Mouse (Mus musculus) frontal cortex, adult 2 months (tissue): ENCODE data around the gene Igf2bp3. TPM values are rescaled to one million over a fixed set of nuclear protein-coding genes. Genes with fewer than 3 reads are reported as not detected.

Source experiments
- DNase-seq, 2 experiments: peaks; one replicate each; pipeline ENCODE4 v3.0.0; 2022; ENCODE audit warnings: low spot score in 1 of 2; ENCODE audit errors: extremely low spot score in 1 of 2
- polyA plus RNA-seq: library from polyadenylated mRNA; depleted of rRNA; stranded (reverse); fragments of >200 nt; gene quantifications from 2 replicates; pipeline ENCODE4 v1.2.3, GENCODE M21; 2012

Gene Igf2bp3
- polyA plus RNA-seq, 1 experiment, result 0.06 TPM

DNA sequence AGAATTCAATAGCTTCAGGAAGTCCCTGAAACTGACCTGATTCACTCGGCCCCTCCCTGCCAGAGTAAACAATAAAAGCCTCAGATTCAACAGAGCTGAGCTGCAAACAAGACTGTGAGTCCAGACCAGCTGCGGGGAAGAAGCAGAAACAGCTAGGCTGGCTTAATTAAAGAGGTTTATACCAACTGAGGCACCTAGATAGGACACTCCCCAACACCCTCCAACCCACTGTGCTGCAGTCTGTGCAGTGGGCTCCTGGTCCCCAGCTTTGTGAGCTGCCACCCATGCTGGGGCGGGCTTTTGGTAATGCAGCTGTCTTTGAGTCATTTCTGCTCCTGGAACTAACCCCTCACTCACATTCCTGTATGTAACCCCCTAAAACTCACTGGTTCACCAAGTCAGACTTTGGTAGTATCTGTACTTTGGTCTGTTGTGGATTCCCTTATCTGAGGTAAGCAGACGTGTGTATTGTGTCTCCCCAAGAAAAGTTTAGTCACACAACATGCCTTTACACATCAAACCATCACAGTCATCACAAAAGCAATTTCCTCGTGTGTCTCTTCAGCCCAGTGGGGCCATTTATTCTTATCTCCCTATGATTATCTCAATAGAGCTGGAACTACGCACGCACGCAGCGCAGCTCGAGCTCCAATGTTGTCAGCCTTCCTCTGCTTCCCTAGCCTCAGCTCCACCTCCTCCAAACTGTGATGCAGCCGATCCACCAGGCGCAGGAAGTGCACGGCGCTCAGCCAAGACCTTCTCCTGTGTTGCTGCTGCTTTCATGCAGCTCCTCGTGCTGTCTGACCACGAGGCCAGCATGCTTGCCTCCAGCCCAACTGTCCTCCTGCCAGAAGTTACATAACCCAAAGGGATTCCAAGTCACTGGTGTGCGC lies 76.4 kb downstream of the Igf2bp3 start:
- DNase-seq, result no peak

DNA sequence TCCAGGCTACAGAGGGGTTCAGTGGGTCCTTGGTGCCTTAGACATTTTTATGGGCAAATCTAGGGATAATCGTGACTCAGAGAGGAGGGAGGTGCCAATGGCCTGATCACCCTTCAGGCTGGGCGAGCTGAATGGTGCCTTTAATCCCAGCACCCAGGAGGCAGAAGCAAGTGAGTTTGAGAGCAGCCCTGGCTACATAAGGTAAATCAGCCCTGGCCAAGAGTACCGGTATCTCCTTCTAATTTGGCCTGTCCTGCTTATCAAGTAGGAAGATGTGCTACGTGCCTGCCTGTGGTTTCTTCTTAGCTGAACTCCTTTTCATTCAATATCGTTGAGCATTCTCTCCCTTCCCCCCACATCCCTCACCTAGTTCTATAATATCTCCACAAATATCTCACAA lies 78.0 kb downstream of the Igf2bp3 start:
- no peak for DNase-seq

DNA sequence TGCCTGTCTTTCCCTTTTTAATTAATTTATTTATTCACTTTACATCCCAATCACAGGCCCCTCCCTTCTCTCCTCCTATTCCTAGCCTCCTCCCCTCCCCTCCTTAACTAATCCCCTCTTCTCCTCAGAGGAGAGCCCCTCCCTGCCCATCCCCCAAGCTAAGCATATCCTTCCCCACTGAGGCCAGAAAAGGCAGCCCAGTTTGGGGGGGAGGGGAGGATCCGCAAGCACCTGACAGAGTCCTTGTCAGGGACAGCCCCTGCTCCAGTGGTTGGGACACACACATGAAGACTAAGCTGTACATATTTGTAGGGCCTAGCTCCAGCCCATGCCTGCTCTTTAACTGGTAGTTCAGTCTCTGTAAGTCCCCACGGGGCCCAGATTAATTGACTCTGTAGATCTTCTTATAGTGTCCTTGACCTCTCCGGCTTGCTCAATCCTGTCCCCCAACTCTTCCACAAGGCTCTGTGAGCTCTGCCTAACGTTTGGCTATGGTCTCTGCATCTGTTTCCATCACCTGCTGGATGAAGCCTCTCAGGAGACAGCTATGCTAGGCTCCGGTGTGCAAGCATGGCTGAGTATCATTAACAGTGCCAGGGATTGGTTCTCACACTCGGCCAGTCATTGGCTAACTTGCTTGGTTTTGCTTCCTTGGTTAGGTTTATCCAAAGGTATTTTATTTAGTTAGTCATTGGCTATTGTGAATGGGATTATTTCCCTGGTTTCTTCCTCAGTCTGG lies 82.2 kb downstream of the Igf2bp3 start:
- DNase-seq, result no peak

DNA sequence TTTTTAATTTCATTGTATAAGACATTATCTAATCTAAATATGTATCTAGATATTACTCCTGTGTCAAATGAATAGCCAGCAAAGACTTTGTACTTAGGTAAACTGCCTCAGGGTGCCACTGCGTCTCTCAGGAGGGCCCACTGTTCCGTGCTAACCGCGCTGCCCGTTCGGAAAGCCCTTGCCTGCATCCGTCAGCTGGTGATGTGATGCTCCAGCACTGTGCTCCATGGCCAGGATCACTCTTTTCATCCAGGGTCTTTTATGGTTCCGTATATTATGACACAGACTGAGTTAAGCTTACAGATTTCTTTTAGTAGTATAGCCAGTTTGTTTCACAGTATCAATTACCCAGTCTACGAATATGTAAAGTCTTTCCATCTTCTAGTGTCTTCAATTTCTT lies 82.9 kb downstream of the Igf2bp3 start:
- no peak for DNase-seq

DNA sequence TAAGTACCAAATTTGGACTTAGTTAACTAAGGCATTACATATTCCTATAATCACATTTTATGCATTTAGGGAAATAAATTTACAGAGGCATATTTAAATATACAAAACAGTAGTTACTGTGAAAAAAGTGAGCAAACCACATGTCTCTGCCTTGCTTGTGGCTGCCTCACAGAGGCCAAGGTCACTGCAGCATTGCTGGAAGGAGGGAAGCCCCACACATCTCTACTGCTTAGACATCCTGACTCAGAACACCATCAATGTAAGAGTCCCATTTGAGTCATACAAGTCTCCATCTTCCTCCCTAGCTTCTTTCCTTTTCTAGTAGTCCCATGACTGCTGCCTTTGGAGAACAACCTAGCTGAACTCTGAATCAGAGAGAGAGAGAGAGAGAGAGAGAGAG lies 84.4 kb downstream of the Igf2bp3 start:
- DNase-seq, result no peak

DNA sequence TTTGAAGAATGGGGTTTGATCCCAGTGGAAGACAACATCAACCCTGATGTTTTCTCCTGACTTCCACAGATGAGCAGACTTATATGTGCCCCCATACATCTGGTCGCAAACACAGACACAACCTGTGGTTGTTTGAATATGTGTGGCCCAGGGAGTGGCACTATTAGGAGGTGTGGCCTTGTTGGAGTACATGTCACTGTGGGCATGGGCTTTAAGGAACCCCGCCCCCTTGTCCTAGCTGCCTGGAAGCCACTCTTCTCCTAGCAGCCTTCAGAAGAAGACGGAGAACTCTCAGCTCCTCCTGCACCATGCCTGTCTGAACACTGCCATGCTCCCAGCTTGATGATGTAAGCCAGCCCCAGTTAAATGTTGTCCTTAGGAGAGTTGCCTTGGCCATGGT lies 94.4 kb downstream of the Igf2bp3 start:
- no peak for DNase-seq

DNA sequence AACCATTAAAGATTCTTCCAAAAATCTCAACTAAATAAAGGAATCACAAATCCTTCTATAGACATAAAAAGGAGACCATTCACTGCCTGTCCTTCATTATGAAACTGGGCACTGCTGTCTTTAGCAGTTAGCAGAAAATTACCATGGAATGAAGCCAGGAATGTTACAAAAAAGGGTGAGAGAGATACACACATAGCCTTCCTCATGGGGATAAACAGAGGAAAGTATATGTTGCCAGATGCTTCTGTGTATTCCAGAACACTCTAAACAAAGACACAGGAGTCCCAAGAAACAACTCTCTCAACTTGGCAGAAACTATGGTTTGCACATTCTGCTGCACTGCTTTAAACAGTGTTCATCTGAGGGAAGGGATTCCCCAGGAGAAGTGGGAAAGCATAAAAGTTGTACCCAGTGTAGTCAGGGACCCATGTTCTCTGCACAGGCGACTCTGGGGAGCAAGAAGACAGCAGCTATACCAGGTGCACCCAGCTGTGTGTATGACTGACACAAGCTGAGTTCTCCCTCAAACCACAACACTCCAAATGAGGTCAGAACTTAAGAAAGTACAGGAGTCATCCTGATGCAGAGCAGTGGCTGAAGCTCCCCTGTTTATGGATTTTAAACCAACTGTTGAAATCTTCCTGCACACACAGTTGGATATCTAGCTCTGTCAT lies 95.2 kb downstream of the Igf2bp3 start:
- no peak for DNase-seq

DNA sequence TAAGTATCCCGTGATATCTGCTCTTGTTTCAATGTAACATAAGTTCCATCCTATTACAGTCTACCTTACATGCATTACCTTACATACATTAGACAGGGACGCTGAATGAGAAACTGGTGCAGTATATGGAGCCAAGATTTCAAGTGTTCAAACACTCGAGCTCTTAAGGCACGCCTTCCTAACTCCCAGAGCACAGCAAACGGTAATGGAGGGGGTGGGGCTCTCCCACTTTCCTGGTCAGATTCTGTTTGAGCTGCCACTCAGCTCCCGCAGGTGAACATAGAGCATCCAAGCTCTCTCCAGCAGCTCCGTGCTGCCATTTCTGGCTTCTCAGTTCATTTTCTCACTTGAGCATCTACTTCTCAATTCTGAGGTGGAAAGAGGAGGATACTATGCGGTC lies 96.3 kb downstream of the Igf2bp3 start:
- DNase-seq, result no peak

DNA sequence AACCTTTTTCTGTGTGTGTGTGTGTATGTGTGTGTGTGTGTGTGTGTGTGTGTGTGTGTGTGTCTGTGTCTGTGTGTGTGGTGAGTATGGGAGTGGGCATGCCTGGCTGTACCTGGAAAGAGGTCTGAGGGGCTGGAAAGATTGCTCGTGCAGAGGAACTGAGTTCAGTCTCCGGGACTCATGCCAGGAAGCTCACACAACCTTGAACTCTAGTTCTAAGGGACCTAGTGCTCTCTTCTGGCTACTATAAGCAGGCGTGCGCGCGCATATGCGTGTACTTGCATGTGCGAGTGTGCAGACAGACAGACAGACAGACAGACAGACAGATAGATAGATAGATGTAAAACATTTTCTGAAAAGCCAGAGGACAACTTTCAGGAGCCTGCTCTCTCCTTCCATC lies 98.5 kb downstream of the Igf2bp3 start:
- DNase-seq, result no peak

DNA sequence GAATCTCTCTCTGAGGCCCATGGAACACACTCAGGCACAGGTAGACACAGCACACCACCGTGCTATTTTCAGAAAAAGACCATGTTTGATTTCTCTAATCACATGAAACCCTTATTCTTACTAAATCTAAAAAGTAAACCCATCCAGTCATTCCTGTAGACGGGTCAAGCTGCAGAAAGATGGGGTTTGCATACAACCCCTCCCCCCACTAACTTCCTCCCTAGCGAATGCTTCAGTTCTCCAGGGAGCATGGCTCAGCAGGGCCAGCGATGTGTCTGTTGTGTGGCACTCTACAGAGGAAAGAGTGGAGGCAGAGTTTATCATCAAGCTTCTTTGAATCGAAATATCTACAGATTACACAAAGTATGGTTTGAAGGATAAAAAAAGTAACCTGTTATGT lies 99.2 kb downstream of the Igf2bp3 start:
- DNase-seq, result no peak

DNA sequence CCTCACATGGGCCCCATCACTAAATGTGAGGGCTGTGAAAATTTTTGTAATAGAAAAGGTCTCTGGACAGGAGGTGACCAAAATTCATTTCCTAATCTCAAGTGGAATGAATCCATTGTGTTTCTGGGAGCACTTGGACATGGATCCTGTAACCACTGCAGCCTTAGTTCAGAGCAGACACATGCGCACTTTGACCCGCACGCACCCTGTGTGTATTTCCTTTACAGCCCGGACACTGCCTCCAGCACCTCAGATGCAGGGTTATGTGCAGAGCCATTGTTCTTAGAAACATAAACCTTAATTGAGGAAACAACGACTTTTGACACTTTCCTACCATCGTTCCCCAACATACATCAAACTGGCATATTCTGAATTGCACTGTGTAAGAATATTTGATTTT lies 100.3 kb downstream of the Igf2bp3 start:
- no peak for DNase-seq

DNA sequence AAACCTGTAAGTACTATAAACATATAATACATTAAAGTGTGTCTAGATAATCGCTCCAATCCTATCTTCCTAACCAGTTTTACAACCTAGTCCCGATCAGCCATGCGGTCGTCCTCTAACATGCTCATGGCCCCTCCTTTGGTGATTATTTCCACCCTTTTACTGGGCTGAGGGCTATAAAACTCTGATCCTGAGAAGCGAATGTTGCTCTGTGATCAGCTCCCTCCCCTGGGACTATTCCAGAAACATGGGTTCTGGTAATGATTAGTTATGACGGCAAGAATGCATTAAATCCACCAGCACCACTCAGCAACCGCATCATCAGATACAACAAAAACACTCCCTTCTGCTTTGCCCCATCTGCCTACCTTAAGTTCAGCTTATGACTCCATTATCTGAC lies 100.9 kb downstream of the Igf2bp3 start:
- no peak for DNase-seq

DNA sequence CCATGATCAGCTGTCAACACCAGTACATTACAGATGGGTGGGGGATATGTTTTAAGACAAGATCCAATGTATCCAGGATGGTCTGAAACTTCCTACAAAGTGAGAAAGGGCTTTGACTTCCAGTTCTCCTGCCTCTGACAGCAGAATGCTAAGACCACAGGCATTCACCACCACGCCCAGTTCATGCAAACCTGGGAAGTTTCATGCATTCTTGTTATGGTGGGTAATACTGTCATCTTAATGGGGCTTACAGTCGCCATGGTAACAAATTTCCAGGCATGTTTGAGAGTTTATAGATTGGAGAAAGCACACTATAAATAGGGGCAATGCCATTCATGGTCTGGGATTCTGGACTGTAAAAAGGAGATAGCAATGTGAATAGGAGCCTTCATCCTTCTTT lies 105.6 kb downstream of the Igf2bp3 start:
- DNase-seq, result no peak

DNA sequence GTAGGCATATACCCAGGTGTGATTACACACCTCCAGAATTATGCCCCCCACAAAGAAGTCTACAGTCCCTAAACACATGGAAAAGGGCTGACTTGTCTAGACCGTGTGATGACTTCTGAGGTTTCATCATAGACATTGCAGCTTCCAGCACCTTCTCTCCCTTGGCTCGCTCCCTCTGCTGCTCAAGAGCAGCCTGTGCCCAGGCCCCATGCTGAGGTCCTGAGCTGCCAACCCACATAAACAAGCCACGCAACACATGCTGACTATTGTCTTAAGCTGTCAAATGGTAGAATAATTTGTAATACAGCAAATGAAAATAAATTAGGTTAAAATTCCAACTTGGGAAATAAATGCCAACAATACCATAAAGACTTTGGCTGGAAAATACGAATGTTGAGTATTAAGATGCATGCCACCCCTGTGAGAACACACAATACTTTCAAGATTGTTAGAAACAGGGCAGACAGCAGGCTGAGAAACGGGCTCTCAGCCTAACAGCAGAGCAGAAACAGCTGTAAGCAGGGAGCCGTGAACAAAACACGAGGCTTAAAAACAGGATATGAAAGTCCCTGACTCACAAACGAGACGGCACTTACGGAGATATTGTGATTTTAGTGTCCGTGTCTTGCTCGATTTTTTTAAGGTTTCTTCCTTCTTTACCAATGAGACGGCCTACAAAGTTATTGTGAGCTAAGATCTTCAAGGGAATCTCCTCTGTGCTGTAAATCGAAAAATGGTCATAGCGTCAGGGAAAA lies 107.8 kb downstream of the Igf2bp3 start:
- DNase-seq, result no peak

DNA sequence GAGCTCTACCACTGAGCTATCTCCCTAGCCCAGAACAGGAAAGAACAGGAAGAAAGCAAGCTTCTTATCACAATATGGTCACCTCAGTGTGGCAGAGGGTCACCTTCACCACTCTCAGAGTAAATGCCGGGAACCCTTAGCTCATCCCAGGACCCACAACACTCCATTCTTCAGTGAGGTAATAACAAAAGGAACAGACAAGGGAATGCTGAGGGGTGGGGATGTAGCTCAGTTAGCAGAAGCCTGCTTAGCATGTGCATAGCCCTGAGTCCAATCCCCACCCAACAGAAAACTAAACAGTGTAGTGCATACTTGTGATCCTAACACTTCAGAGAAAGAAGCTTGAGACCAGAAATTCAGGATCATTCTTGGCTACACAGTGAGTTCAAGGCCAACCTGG lies 115.7 kb downstream of the Igf2bp3 start:
- DNase-seq, result no peak

DNA sequence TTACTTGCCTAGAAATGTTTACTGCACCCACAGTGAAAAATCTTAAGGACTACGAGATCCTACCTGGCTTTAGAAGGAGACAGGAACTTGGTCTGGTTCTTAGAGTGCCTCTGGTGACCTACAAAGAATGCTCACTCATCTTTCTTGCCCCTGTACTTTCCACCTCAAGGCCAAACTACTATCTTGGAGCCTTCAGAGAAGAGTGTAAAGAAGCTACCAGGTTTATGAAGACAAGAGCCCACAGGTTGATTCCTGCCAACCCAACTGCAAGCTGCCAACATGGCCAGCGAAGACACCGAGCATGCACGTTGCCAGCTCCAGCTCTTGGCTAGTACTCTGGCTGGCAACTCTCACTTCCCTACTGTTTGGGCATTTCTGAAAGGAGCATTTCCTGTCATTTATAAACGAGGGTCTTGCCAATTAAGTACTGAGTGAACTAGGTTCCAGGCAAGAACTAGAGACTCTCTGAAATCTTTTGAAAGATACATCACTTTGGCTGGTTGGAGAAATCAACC lies 117.1 kb downstream of the Igf2bp3 start:
- no peak for DNase-seq

DNA sequence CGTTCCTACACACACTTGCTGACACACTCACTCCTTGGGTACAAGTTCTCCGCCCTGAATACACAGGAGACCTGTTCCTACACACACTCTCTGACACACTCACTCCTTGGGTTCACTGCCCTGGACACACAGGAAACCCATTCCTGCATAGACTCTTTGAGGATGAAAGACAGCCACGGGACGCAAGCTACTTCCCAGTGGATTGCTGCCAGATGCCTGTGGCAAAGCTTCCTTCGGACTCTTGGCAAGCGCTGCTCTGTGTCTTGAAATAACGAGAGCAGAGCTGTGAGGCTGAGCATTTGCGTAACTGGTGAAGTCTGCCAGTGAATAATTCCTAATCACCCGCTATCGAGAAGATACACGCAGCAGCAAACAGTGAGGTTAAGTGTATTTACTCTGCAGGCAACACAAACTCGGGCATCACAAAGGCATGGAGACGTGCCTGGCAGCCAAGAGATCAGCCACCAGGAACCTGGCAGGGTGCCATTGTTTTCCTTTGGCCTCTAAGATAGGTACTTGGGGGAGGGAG lies 117.8 kb downstream of the Igf2bp3 start:
- DNase-seq, result peak; percentile 58 to 80

DNA sequence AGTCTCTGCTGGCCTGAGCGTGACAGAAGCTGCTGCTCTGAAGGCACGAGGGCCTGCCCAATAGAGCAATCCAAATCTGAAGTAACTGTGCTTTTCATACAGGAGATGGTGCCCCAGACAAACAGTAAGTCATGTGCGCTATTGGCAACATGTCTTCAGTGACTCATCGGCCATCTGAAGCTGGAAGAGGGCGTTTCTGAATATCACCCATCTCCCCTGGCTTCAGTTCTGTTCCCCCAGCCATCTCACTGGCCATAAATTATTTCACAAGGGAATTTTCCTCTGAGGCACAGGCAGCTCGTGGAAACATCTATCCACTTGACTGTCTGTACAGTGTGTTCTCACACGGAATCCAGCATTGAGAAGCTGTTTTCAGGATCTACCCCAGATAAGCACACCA lies 118.3 kb downstream of the Igf2bp3 start:
- peak in 1 of 2 experiments; percentile 54 for DNase-seq

DNA sequence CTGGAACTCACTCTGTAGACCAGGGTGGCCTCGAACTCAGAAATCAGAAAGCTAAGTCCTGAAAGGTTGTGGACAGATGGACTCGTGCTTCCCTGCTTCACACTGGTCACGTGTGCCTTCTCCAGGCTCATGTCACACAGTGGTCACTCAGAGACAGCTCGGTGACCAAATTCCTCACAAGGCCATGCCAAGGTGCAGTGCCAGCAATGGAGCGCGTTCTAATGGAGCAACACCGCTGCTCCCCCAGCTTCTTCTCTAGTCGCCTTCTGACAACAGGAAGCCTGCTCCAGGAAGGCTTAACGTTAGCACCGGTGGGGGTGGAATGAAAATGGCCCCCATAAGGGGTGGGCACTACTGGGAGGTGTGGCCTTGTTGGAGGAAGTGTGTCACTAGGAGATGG lies 119.8 kb downstream of the Igf2bp3 start:
- no peak for DNase-seq

DNA sequence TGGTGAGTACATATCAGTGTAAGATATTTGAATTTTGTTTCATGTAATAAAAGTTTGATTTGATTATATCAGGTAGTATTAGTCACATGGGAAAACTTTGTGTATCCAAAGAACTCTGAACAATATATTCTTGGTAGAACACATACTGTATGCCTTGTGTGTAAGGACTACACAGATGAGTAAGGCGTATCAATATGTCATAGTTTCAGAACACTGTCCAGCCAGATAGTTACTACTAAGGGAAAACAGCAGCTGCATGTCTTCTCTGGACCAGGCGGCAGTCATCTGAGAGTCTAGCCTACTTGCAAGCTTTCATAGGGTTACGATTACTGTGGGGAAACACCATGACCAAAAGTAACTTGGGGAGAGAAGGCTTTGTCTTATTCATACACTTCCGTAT lies 131.7 kb downstream of the Igf2bp3 start:
- DNase-seq, result no peak
